Mouse (Mus musculus) leukemia stem cell, adult 10-12 weeks (primary cell): Measurements from ENCODE around the gene Fat4. TPM values are rescaled to one million over a fixed set of nuclear protein-coding genes. Genes with fewer than 3 reads are reported as not detected.

Experiments
- polyA plus RNA-seq: library from polyadenylated mRNA; stranded (reverse); fragments of >175 nt; gene quantifications from 2 replicates; pipeline ENCODE4 v1.2.3, GENCODE M21; 2012; ENCODE audit warnings: low replicate concordance

Gene Fat4
- 0.06 TPM in 1 of 2 replicates, not detected in the other for polyA plus RNA-seq

DNA sequence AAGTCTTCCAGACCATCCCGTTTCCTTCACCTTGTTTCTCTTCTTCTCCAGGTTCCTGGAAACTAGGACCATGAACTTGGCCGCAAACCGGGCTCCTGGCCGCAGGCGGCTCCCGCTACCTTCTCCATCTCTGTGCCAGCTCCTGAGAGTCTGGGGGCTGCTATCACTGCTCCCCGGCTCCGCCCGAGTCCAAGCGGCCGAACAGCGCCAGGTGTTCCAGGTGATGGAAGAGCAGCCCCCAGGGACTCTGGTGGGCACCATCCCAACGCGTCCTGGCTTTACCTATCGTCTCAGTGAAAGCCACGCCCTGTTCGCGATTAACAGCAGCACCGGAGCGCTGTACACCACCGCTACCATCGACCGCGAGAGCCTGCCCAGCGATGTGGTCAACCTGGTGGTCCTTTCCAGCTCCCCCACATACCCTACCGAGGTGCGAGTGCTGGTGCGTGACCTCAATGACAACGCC is at the start of gene Fat4:
Gene Fat4, plus strand, starts transcription at position 51 of the 466 bp plus-strand sequence.

